Mouse (Mus musculus) hindbrain, embryonic 12.5 days (tissue): ENCODE results near the gene Tshz2. TPM values are rescaled to one million over a fixed set of nuclear protein-coding genes. Genes with fewer than 3 reads are reported as not detected.

Experiments
- ATAC-seq: fragments of 200-750 bp; cut with Nextera tagmentation; 2 replicates; pipeline ENCODE4 v1.8.0; 2017; ENCODE audit warnings: moderate TSS enrichment; ENCODE audit not compliant: low FRiP score
- H3K27ac ChIP-seq: fragments of 300-500 bp; sonication (generic); 2 replicates; pipeline ENCODE4 v1.5.1; 2016; ENCODE audit warnings: mild to moderate bottlenecking
- H3K27me3 ChIP-seq: fragments of 300-500 bp; sonication (generic); 2 replicates; pipeline ENCODE4 v1.6.1; 2016; ENCODE audit warnings: mild to moderate bottlenecking
- H3K36me3 ChIP-seq: fragments of 300-500 bp; sonication (generic); 2 replicates; pipeline ENCODE4 v1.6.1; 2016; ENCODE audit warnings: mild to moderate bottlenecking
- H3K4me1 ChIP-seq: fragments of 300-500 bp; sonication (generic); 2 replicates; pipeline ENCODE4 v1.6.1; 2016
- H3K4me2 ChIP-seq: fragments of 300-500 bp; sonication (generic); replicated peaks from 2 replicates; pipeline ENCODE4 v1.6.1; 2016; ENCODE audit warnings: mild to moderate bottlenecking
- H3K4me3 ChIP-seq: fragments of 300-500 bp; sonication (generic); 2 replicates; pipeline ENCODE4 v1.5.1; 2016; ENCODE audit warnings: mild to moderate bottlenecking
- H3K9ac ChIP-seq: fragments of 300-500 bp; sonication (generic); 2 replicates; pipeline ENCODE4 v1.6.1; 2016; ENCODE audit warnings: mild to moderate bottlenecking, moderate library complexity
- H3K9me3 ChIP-seq: fragments of 300-500 bp; sonication (generic); replicated peaks from 2 replicates; pipeline ENCODE4 v1.6.1; 2016; ENCODE audit warnings: mild to moderate bottlenecking
- WGBS: fragments of 180-500 bp; shearing (Covaris S2); methylation state at CpG from one replicate; pipeline ENCODE4 v1.1.7; 2016; 5-methylcytosine and 5-hydroxymethylcytosine counted together
- polyA plus RNA-seq: library from polyadenylated mRNA; unstranded; fragments of >200 nt; fragmentation: Nextera tagmentation; extraction: Ambion mirVana; gene quantifications from 2 replicates; pipeline ENCODE4 v1.2.1, GENCODE M21; 2016

The Tshz2 gene
- polyA plus RNA-seq, 1 experiment from 2014 or later: 19.3 TPM

GRCm38 (mm10) chr2:170054943-170055342, 422.1 kb downstream of the Tshz2 start:
- no peaks in the 10 kb centered on the region; the same call in 1 of the 2 replicates for H3K9me3 ChIP-seq
- no peaks in the 10 kb centered on the region for H3K4me1 ChIP-seq
- H3K27me3 ChIP-seq: no peaks in the 10 kb centered on the region
- no peak overlapping the region for H3K27ac ChIP-seq
- ATAC-seq: no peak
- H3K36me3 ChIP-seq: no peaks in the 10 kb centered on the region
- H3K9ac ChIP-seq: no peak overlapping the region
- 77% methylated on average over 12 of the region's 12 CpGs for WGBS
- no peak overlapping the region for H3K4me3 ChIP-seq
- no peak overlapping the region for H3K4me2 ChIP-seq

DNA sequence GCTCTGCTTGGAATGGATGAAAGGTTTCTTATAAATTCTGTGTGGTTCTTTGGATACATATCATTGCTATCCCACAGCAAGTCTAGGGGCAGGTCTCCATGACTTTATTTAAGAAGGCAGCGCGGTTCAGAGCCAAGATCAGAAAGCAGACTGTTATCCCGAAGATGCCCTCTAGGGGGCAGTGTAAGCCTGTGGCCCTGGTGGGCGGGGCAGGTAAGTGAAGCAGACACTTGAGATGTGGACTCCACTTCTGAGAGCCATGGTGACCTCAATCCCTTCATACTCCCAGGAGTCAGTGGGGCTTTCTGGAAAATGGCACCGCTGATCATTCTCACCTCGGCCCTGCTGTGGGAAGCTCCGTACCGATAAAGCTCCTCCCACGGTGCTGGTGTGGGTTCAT, 422.6 kb downstream of the Tshz2 start:
- ATAC-seq: no peak
- Histone ChIP-seq H3K36me3 (no peaks in the 10 kb centered on the region), H3K9me3 (no peaks in the 10 kb centered on the region; the same call in 1 of the 2 replicates), H3K4me2 (no peak overlapping the region), H3K4me1 (no peaks in the 10 kb centered on the region), H3K27me3 (no peaks in the 10 kb centered on the region), H3K9ac (no peak overlapping the region), H3K4me3 (no peak overlapping the region), H3K27ac (no peak overlapping the region)
- 44% methylated on average over 9 of the region's 9 CpGs for WGBS

GRCm38 (mm10) chr2:170058774-170059173, 426.0 kb downstream of the Tshz2 start:
- H3K27me3 ChIP-seq: no peaks in the 10 kb centered on the region

GRCm38 (mm10) chr2:170060066-170060465, 427.3 kb downstream of the Tshz2 start:
- Histone ChIP-seq H3K36me3 (no peaks in the 10 kb centered on the region), H3K4me3 (no peak overlapping the region), H3K27me3 (no peaks in the 10 kb centered on the region), H3K27ac (no peak overlapping the region), H3K9me3 (no peaks in the 10 kb centered on the region; the same call in 1 of the 2 replicates), H3K4me1 (no peaks in the 10 kb centered on the region), H3K9ac (no peak overlapping the region), H3K4me2 (no peak overlapping the region)
- 58% methylated on average over 4 of the region's 4 CpGs for WGBS
- ATAC-seq: no peak

More at GRCm38 (mm10) chr2:170058774-170059173, 426.0 kb downstream of the Tshz2 start:
- H3K36me3 ChIP-seq: no peaks in the 10 kb centered on the region
- H3K4me2 ChIP-seq: no peak overlapping the region
- H3K27ac ChIP-seq: no peak overlapping the region
- H3K4me3 ChIP-seq: no peak overlapping the region
- WGBS: 92% methylated on average over 14 of the region's 14 CpGs
- H3K9ac ChIP-seq: no peak overlapping the region
- no peak for ATAC-seq
- H3K4me1 ChIP-seq: no peaks in the 10 kb centered on the region
- no peaks in the 10 kb centered on the region; the same call in 1 of the 2 replicates for H3K9me3 ChIP-seq

- H3K36me3 ChIP-seq: no peaks in the 10 kb centered on the region
- no peaks in the 10 kb centered on the region for H3K27me3 ChIP-seq
- H3K9ac ChIP-seq: no peak overlapping the region
- WGBS: 91% methylated on average over 3 of the region's 3 CpGs
- no peak overlapping the region for H3K4me2 ChIP-seq
- H3K9me3 ChIP-seq: no peaks in the 10 kb centered on the region; the same call in 1 of the 2 replicates
- no peak overlapping the region for H3K4me3 ChIP-seq
- no peak overlapping the region for H3K27ac ChIP-seq
- no peak for ATAC-seq
- no peaks in the 10 kb centered on the region for H3K4me1 ChIP-seq
Measured at GRCm38 (mm10) chr2:170062378-170062777, 429.6 kb downstream of the Tshz2 start.

DNA sequence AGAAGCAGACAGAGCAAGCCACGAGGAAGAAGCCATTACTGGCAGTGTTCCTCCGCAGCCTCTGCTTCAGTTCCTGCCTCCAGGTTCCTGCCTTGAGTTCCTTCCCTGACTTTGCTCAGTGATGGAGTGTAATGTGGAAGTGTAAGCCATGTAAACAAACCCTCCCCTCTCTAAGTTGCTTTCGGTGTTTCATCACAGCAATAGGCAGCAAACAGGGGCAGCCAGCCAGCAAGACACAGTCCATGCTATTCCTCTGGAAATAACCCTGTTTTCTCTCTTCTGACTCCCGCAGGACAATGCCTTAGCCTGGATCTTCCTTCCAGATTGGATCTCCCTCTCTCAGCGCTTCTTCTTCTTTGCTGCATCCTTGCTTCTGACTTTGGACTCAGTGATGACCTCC, 437.2 kb downstream of the Tshz2 start:
- H3K9me3 ChIP-seq: no peaks in the 10 kb centered on the region; the same call in 1 of the 2 replicates
- no peak overlapping the region for H3K9ac ChIP-seq
- no peak overlapping the region for H3K4me2 ChIP-seq
- no peak for ATAC-seq
- H3K36me3 ChIP-seq: no peaks in the 10 kb centered on the region
- no peaks in the 10 kb centered on the region for H3K27me3 ChIP-seq
- peaks cover 13% of the 10 kb centered on the region for H3K4me1 ChIP-seq
- H3K4me3 ChIP-seq: no peak overlapping the region
- 88% methylated on average over 5 of the region's 5 CpGs for WGBS
- H3K27ac ChIP-seq: no peak overlapping the region

DNA sequence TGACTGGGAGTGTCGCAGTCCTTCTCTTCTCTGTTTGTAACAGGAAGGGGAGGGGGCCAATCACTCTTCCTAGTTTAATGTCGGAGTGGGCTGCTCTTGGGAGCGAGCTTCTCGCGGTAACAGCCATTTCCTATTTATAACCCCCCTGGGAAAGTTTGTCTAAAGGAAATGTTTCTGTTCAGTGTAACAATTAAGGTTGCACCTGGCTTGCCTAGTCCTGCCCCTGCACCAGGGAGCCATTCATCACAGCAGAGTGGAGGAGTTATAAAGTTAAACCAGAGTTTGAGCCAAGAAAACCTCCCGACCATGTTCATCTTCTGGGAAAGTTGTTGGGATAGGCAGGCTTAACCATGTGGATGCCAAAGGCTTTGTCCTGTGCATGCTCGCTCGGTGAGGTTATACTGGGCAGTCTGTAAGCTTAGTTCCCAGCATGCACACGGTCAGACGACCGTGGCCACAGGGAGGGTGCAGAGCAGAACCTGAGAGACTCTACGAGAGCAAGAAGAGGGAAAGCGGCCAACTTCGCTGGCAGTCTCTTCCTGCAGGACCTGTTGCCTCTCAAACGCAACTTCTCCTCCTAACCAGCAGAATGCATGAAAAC, 437.9 kb downstream of the Tshz2 start:
- 46% methylated on average over 15 of the region's 15 CpGs for WGBS
- Histone ChIP-seq H3K4me2 (no peak overlapping the region; the same call in 1 of the 2 replicates), H3K4me3 (no peak overlapping the region), H3K27ac (no peak overlapping the region), H3K27me3 (no peaks in the 10 kb centered on the region), H3K4me1 (peaks cover 13% of the 10 kb centered on the region), H3K9me3 (no peaks in the 10 kb centered on the region; the same call in 1 of the 2 replicates), H3K9ac (no peak overlapping the region), H3K36me3 (no peaks in the 10 kb centered on the region)
- no peak for ATAC-seq

- H3K4me1 ChIP-seq: peaks cover 10% of the 10 kb centered on the region
- H3K9me3 ChIP-seq: no peaks in the 10 kb centered on the region
- WGBS: 75% methylated on average over 6 of the region's 6 CpGs
Measured at GRCm38 (mm10) chr2:170076941-170077490, 444.2 kb downstream of the Tshz2 start.

DNA sequence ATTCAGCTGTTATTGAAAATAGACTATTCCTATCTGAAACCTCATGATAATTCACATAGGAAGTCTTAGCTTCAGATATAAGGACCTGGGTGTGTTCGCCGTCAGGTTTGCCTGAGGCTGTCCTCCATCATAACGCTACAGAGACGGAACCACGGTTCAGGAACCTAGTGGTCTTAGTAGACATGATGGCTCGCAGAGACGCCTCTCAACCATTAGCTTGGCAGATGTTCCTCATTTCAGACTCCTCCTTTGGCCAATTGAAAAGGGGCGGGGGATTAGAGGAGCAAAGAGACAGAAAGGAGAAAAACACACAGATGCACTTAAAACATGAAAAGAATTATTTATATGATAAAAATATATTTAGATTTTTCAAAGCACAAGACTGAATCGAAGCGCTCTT, 445.2 kb downstream of the Tshz2 start:
- WGBS: 86% methylated on average over 10 of the region's 10 CpGs
- Histone ChIP-seq H3K9me3 (no peaks in the 10 kb centered on the region), H3K27me3 (no peaks in the 10 kb centered on the region; the same call in 1 of the 2 replicates), H3K36me3 (no peaks in the 10 kb centered on the region), H3K27ac (no peak overlapping the region), H3K4me1 (peaks cover 2% of the 10 kb centered on the region; the same call in 1 of the 2 replicates), H3K9ac (no peak overlapping the region), H3K4me2 (no peak overlapping the region), H3K4me3 (no peak overlapping the region)
- no peak for ATAC-seq

More at GRCm38 (mm10) chr2:170076941-170077490, 444.2 kb downstream of the Tshz2 start:
- Histone ChIP-seq H3K4me2 (no peak overlapping the region), H3K27ac (no peak overlapping the region), H3K27me3 (no peaks in the 10 kb centered on the region; the same call in 1 of the 2 replicates), H3K9ac (no peak overlapping the region), H3K36me3 (no peaks in the 10 kb centered on the region), H3K4me3 (no peak overlapping the region)
- no peak for ATAC-seq

GRCm38 (mm10) chr2:170078442-170079017, 445.7 kb downstream of the Tshz2 start:
- Histone ChIP-seq H3K9me3 (no peaks in the 10 kb centered on the region), H3K36me3 (no peaks in the 10 kb centered on the region), H3K9ac (no peak overlapping the region), H3K4me3 (no peak overlapping the region), H3K27ac (no peak overlapping the region), H3K4me2 (no peak overlapping the region), H3K4me1 (peaks cover 2% of the 10 kb centered on the region; the same call in 1 of the 2 replicates), H3K27me3 (no peaks in the 10 kb centered on the region; the same call in 1 of the 2 replicates)
- ATAC-seq: no peak
- WGBS: 58% methylated on average over 15 of the region's 15 CpGs

DNA sequence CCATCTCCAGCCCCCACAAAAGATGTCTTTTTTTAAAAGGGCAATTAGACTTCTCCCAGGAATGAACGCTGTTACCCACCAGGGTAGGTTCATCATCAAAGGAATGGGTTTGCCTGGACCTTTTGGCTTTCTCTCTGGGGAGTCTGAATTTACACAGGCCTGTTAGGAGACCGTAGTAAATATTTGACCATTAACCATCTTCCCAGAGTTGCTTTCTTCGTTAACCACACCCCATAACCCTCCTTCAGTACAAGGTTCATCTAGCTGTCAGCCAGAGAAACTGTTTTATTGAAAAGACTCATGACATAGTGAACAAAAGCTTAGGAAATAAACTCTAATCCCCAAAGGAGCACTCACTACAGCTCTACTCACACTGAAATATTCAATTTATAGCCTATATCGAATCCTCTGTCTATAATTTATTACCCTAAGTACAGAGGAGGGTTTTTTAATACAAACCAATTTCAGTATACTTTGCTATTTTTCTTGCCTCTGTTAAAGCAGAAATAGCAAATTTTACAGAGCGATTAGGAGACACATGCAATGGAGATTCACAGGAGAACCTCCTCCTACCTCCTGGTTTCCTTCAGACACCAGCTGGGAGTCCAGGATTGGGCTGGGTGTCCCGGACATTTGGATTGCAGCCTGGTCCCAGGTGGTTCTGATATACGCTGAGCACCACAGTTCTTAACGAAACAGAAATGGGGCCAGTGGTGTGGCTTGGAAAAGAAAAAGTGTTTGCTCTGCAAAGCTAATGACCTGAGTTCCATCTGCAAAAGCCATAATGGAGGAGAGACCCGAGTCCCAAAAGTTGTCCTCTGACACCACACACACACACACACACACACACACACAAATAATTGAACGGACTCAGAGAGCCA, 459.0 kb downstream of the Tshz2 start:
- Histone ChIP-seq H3K9me3 (no peaks in the 10 kb centered on the region), H3K27ac (no peak overlapping the region), H3K4me2 (no peak overlapping the region), H3K9ac (no peak overlapping the region), H3K4me1 (no peaks in the 10 kb centered on the region), H3K4me3 (no peak overlapping the region), H3K27me3 (no peaks in the 10 kb centered on the region), H3K36me3 (no peaks in the 10 kb centered on the region)
- ATAC-seq: no peak
- WGBS: 64% methylated on average over 10 of the region's 10 CpGs

DNA sequence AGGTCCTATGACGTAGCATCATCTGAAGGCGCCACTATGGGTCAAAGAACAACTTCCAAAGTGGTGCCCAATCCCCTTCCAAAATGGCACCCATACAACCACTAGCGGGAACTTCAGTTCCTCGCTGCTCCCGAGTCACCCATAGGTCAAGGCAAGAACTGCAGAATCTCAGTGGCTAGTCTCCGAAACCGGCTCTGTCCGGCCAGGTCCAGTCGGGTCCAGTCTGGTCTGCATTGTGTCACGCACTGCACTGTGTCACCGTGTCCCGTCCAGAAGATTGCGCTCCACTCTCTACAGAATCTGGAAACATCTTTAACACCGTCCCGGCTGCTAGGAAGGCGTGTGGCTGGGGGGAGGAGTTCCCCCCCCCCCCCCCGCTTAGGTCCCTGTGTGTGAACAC, 461.4 kb downstream of the Tshz2 start:
- no peak for ATAC-seq
- no peak overlapping the region for H3K27ac ChIP-seq
- WGBS: 88% methylated on average over 17 of the region's 17 CpGs

More for the DNA sequence above, 461.4 kb downstream of the Tshz2 start:
- H3K4me2 ChIP-seq: no peak overlapping the region
- H3K9ac ChIP-seq: no peak overlapping the region
- H3K4me3 ChIP-seq: no peak overlapping the region
- no peaks in the 10 kb centered on the region for H3K4me1 ChIP-seq
- H3K27me3 ChIP-seq: no peaks in the 10 kb centered on the region
- no peaks in the 10 kb centered on the region; the same call in 1 of the 2 replicates for H3K9me3 ChIP-seq
- no peaks in the 10 kb centered on the region for H3K36me3 ChIP-seq
